Mouse (Mus musculus) ovary, postnatal 36 days (tissue): Measurements from ENCODE around the gene Rpn2.

Experiments
- DNase-seq: peaks from one replicate; pipeline ENCODE4 v3.0.0; 2022; ENCODE audit warnings: low spot score, mixed read lengths

The Rpn2 gene

GRCm38 (mm10) chr2:157278717-157279415 lies at the start of gene Rpn2:
Rpn2 (plus strand) TSS chr2:157279017.
- DNase-seq, result peak; percentile 96

- DNase-seq, result no peak
These were observed 42.9 kb upstream of the Rpn2 start for GRCm38 (mm10) chr2:157235946-157236345.

GRCm38 (mm10) chr2:157245001-157245400 lies 33.8 kb upstream of the Rpn2 start:
- no peak for DNase-seq

- DNase-seq, result no peak
These were observed 33.2 kb upstream of the Rpn2 start for GRCm38 (mm10) chr2:157245603-157246002.

- DNase-seq, result no peak
These were observed 30.7 kb upstream of the Rpn2 start for GRCm38 (mm10) chr2:157248111-157248510.

GRCm38 (mm10) chr2:157259720-157260119 lies 19.1 kb upstream of the Rpn2 start:
- DNase-seq, result peak; percentile 60

GRCm38 (mm10) chr2:157261930-157262329 lies 16.9 kb upstream of the Rpn2 start:
- no peak for DNase-seq

GRCm38 (mm10) chr2:157262506-157262905 lies 16.3 kb upstream of the Rpn2 start:
- DNase-seq, result no peak

GRCm38 (mm10) chr2:157263101-157263500 lies 15.7 kb upstream of the Rpn2 start:
- no peak for DNase-seq

GRCm38 (mm10) chr2:157263832-157264231 lies 15.0 kb upstream of the Rpn2 start:
- DNase-seq, result no peak

GRCm38 (mm10) chr2:157279416-157279800 lies 591 bp downstream of the Rpn2 start, which contains the start of gene Mroh8:
Mroh8 (minus strand) TSS chr2:157279549.
- DNase-seq, result no peak

GRCm38 (mm10) chr2:157283321-157283720 lies 4.5 kb downstream of the Rpn2 start:
- no peak for DNase-seq

GRCm38 (mm10) chr2:157287542-157287941 lies 8.7 kb downstream of the Rpn2 start:
- DNase-seq, result peak; percentile 16

- no peak for DNase-seq
These were observed 10.2 kb downstream of the Rpn2 start for GRCm38 (mm10) chr2:157288996-157289395.

- peak; percentile 73 for DNase-seq
These were observed 13.3 kb downstream of the Rpn2 start for GRCm38 (mm10) chr2:157292093-157292492.

GRCm38 (mm10) chr2:157296105-157296689 lies 17.4 kb downstream of the Rpn2 start:
- no peak for DNase-seq

GRCm38 (mm10) chr2:157300051-157300450 lies 21.2 kb downstream of the Rpn2 start:
- no peak for DNase-seq

- no peak for DNase-seq
These were observed 24.3 kb downstream of the Rpn2 start for GRCm38 (mm10) chr2:157303096-157303495.

GRCm38 (mm10) chr2:157306091-157307032 lies 27.5 kb downstream of the Rpn2 start:
- DNase-seq, result no peak

GRCm38 (mm10) chr2:157307715-157308265 lies 29.0 kb downstream of the Rpn2 start:
- DNase-seq, result no peak

- no peak for DNase-seq
These were observed 29.6 kb downstream of the Rpn2 start for GRCm38 (mm10) chr2:157308273-157308917.

- DNase-seq, result no peak
These were observed 30.8 kb downstream of the Rpn2 start for GRCm38 (mm10) chr2:157309611-157310010.
